Mouse (Mus musculus) B cell, adult 2 months (primary cell): Measurements from ENCODE around the gene Thbs2.
"Not testable (repeated sequence)": the region's sequence is repeated elsewhere in the genome, so short reads cannot be mapped to it uniquely, and the experiment has no call there.

Source experiments
- DNase-seq, 2 experiments: peaks; one replicate each; pipeline ENCODE4 v3.0.0; 2022

Thbs2 gene

DNA sequence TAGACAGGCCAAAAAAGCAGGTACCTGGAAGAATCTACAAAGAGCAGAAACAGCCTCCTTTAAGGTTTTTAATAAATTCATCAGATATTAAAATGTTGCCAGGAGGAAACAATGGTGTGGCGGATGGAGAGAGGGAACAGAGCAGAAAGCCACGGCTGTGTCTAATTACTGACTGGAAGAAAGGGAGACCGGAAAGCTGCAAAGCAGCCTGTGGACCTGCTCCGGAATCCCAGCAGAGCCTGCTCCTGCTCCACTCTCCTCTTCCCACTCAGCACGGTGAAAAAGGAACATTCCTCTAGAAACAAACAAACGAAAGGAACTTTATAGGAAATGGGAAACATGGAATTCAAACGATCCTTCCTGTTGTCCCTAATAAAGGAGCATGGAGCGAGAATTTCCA, 69.6 kb downstream of the Thbs2 start:
- DNase-seq: no peak

DNA sequence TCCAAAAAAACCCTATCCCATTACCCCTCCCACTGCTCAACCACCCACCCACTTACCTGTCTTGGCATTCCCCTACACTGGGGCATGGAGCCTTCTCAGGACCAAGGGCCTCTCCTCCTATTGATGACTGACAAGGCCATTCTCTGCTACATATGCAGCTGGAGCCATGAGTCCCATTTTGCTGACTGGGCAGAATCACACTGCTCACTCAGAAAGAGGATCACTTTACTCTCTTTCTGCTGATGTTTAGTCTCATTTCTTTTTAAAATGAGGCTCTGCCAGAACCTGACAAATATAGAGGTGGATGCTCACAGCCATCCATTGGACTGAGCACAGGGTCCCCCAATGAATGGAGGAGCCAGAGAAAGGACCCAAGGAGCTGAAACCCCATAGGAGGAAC, 73.0 kb downstream of the Thbs2 start:
- DNase-seq: not testable (repeated sequence)

DNA sequence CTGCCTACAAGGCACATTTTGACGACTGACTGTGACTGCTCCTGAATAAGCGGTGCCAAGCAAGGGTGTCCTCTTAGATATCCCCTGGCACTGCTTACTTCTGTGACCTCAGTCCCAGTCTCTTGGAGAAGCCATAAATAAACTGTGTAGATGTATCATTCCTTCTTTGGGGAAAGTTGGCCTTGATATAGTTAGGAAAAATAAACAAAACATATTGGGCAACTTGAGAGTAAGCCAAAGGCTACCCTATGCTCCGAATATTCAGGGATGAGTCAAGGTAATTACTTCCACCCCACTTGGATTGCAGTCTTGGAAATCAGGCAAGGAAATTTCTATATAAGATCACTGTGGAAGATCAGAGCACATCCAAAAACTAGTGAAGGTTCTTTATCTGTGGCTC, 74.0 kb downstream of the Thbs2 start:
- no peak for DNase-seq

- no peak for DNase-seq
These were observed 75.0 kb downstream of the Thbs2 start for GRCm38 (mm10) chr17:14619038-14619437.
